Mouse (Mus musculus): ENCODE measurements around the gene Eps15l1. TPM values are rescaled to one million over a fixed set of nuclear protein-coding genes. Genes with fewer than 3 reads are reported as not detected.
A peak's percentile ranks its signal among the peaks of the same experiment; 100 is the strongest.

The Eps15l1 gene
- total RNA-seq, 2 experiments from 2014 or later = 60.0 to 75.6 TPM

- intact Hi-C loops (cut with DNase I) = loop anchor here (5.0 kb wide), 1 partner anchor 37 kb away; the partner anchor contains the start of gene Klf2
- no peak for DNase-seq (ENCODE audit: low spot score in 2 of 2)
Measured at GRCm38 (mm10) chr8:72354272-72354671, 67.0 kb downstream of the Eps15l1 start.

- no peak for DNase-seq (ENCODE audit: low spot score in 2 of 2)
- intact Hi-C loops (cut with DNase I) = loop anchor here (5.0 kb wide), 1 partner anchor 36 kb away; the partner anchor contains the start of gene Klf2
Measured at GRCm38 (mm10) chr8:72353700-72354045, 67.6 kb downstream of the Eps15l1 start.

- intact Hi-C loops (cut with DNase I) = loop anchor here (5.0 kb wide), 1 partner anchor 36 kb away; the partner anchor contains the start of gene Klf2
- DNase-seq (ENCODE audit: low spot score in 2 of 2) = peak in 1 of 2 experiments; percentile 41
Measured at GRCm38 (mm10) chr8:72352951-72353699, 68.1 kb downstream of the Eps15l1 start.

GRCm38 (mm10) chr8:72351405-72352005 is 69.8 kb downstream of the Eps15l1 start:
- DNase-seq (ENCODE audit: low spot score in 2 of 2) = no peak
- intact Hi-C loops (cut with DNase I) = loop anchor here (5.0 kb wide), 1 partner anchor 34 kb away; the partner anchor contains the start of gene Klf2

- DNase-seq (ENCODE audit: low spot score in 2 of 2) = no peak
- intact Hi-C loops (cut with DNase I) = loop anchor here (5.0 kb wide), 1 partner anchor 33 kb away; the partner anchor contains the start of gene Klf2
Measured at GRCm38 (mm10) chr8:72350727-72351126, 70.5 kb downstream of the Eps15l1 start.

- no peak for DNase-seq (ENCODE audit: low spot score in 2 of 2)
Measured at GRCm38 (mm10) chr8:72349838-72350237, 71.4 kb downstream of the Eps15l1 start.

GRCm38 (mm10) chr8:72348956-72349355 is 72.3 kb downstream of the Eps15l1 start:
- intact Hi-C loops (cut with DNase I) = no loop called here
- no peak for DNase-seq (ENCODE audit: low spot score in 2 of 2)

More at GRCm38 (mm10) chr8:72349838-72350237, 71.4 kb downstream of the Eps15l1 start:
- intact Hi-C loops (cut with DNase I) = loop anchor here (5.0 kb wide), 1 partner anchor 33 kb away; the partner anchor contains the start of gene Klf2

GRCm38 (mm10) chr8:72348114-72348513 is 73.1 kb downstream of the Eps15l1 start:
- intact Hi-C loops (cut with DNase I) = no loop called here
- no peak for DNase-seq (ENCODE audit: low spot score in 2 of 2)

GRCm38 (mm10) chr8:72347553-72347952 is 73.7 kb downstream of the Eps15l1 start:
- no peak for DNase-seq (ENCODE audit: low spot score in 2 of 2)
- intact Hi-C loops (cut with DNase I) = no loop called here

GRCm38 (mm10) chr8:72343725-72344124 is 77.5 kb downstream of the Eps15l1 start:
- no peak for DNase-seq (ENCODE audit: low spot score in 2 of 2)
- intact Hi-C loops (cut with DNase I) = no loop called here

GRCm38 (mm10) chr8:72342556-72343300 is 78.5 kb downstream of the Eps15l1 start:
- DNase-seq (ENCODE audit: low spot score in 2 of 2) = no peak
- intact Hi-C loops (cut with DNase I) = no loop called here

GRCm38 (mm10) chr8:72337034-72337433 is 84.2 kb downstream of the Eps15l1 start:
- no peak for DNase-seq (ENCODE audit: low spot score in 2 of 2)
- intact Hi-C loops (cut with DNase I) = no loop called here

GRCm38 (mm10) chr8:72336273-72336672 is 85.0 kb downstream of the Eps15l1 start:
- intact Hi-C loops (cut with DNase I) = no loop called here
- no peak for DNase-seq (ENCODE audit: low spot score in 2 of 2)

- DNase-seq (ENCODE audit: low spot score in 2 of 2) = no peak
- intact Hi-C loops (cut with DNase I) = no loop called here
Measured at GRCm38 (mm10) chr8:72334144-72334641, 87.1 kb downstream of the Eps15l1 start.

- DNase-seq (ENCODE audit: low spot score in 2 of 2) = no peak
Measured at GRCm38 (mm10) chr8:72333429-72334143, 87.7 kb downstream of the Eps15l1 start.

GRCm38 (mm10) chr8:72331631-72332030 is 89.6 kb downstream of the Eps15l1 start:
- DNase-seq (ENCODE audit: low spot score in 2 of 2) = no peak
- intact Hi-C loops (cut with DNase I) = no loop called here

More at GRCm38 (mm10) chr8:72333429-72334143, 87.7 kb downstream of the Eps15l1 start:
- intact Hi-C loops (cut with DNase I) = no loop called here

- DNase-seq (ENCODE audit: low spot score in 2 of 2) = no peak
- intact Hi-C loops (cut with DNase I) = no loop called here
Measured at GRCm38 (mm10) chr8:72330806-72331516, 90.3 kb downstream of the Eps15l1 start.

GRCm38 (mm10) chr8:72329116-72329515 is 92.1 kb downstream of the Eps15l1 start:
- DNase-seq (ENCODE audit: low spot score in 2 of 2) = no peak
- intact Hi-C loops (cut with DNase I) = no loop called here

- intact Hi-C loops (cut with DNase I) = no loop called here
- DNase-seq (ENCODE audit: low spot score in 2 of 2) = no peak
Measured at GRCm38 (mm10) chr8:72324708-72325107, 96.6 kb downstream of the Eps15l1 start.
